Mouse (Mus musculus): Measurements from ENCODE around the gene Scyl1.
A peak's percentile ranks its signal among the peaks of the same experiment; 100 is the strongest.

Gene Scyl1

GRCm38 (mm10) chr19:5742241-5742641, 29.0 kb downstream of the Scyl1 start:
- no peak for DNase-seq (ENCODE audit: low read depth)

- no peak for DNase-seq (ENCODE audit: low read depth)
These were observed 29.5 kb downstream of the Scyl1 start for GRCm38 (mm10) chr19:5741641-5742240.

DNA sequence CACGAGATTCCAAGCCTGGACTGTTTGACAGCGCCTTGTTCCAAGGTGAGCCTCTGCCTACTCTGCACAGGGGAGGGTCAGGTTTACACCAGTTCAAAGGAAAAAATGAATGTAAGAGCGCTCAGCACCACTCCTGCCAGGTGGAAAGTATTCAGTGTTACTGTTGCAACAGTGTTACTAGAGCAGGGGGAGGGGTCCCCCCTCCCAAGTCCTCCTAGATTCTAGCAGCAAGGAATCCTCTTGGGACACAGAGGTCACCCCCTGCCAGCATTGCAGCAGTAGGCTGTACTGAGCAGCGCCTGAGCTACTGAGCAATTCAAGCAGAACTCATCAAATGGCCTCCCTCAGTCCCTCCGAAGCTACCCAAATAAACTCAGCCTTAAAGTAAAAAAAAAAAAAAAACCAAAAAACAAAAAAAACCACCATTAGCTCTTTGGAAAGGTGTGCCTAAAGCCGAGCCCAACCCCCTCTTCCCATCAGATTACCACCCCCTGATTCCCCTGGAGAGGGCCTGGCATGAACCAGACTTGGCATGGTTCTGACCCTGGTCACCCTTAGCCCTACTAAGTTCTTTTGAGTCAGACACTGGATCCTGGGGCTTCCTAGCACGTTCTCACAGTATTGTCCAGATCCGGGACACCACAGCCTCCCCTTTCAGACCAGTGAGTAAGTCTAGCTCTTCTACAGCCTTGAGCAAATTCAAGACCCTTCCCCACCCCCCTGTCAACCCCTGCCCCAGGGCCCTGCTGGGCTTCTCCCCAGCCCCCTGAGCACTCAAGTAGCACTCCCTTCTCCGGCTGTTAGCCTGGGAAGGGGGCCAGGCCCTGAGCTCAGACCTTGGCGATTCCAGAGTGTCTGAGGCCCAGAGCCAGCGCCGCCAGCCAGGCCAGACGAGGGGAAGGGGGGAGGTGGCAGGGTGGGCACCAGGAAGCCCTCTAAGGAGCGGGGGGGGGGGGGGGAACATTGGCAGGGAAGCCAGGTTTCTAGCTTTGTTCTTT, 30.6 kb downstream of the Scyl1 start, which contains the start of gene Ltbp3:
TSS of gene Ltbp3 (plus strand) at position 585 of the 998 bp plus-strand sequence.
- no peak for DNase-seq (ENCODE audit: low read depth)

DNA sequence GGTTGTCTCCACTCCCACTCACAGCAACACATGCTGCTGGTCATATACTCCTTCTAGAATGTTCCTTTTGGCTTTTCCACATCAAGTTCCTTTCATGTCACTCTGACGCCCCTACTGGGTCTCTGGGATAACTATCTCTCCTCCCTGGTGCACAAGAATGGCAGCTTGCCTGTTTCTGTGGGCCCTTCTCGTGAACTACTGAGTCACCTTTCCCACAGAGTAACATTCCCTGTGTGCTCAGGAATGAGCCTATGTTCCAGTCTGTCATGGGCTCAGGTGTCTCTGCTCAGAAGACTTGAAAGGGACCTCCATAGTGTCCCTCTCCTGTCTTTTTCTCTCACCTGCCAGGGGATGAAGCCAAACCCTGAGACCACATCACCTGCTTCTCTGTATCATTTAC, 31.8 kb downstream of the Scyl1 start:
- no peak for DNase-seq (ENCODE audit: low read depth)

DNA sequence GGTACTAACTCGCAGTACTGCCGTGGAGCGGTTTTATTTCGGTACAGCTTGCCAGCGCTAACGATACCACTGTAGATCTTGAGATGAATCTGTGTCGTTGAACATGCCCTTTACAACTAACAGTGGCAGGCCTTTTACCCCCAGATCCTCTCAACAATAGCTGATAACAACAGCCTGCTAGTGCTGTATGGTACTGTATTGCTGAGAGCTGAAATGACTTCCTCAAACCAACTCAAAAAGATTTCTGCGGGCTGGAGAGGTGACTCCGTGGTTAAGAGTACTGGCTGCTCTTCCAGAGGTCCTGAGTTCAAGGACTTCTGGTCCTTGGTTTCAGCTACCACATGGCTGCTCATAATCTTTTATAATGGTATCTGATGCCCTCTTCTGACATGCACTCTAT, 36.9 kb downstream of the Scyl1 start:
- DNase-seq (ENCODE audit: low read depth): no peak

DNA sequence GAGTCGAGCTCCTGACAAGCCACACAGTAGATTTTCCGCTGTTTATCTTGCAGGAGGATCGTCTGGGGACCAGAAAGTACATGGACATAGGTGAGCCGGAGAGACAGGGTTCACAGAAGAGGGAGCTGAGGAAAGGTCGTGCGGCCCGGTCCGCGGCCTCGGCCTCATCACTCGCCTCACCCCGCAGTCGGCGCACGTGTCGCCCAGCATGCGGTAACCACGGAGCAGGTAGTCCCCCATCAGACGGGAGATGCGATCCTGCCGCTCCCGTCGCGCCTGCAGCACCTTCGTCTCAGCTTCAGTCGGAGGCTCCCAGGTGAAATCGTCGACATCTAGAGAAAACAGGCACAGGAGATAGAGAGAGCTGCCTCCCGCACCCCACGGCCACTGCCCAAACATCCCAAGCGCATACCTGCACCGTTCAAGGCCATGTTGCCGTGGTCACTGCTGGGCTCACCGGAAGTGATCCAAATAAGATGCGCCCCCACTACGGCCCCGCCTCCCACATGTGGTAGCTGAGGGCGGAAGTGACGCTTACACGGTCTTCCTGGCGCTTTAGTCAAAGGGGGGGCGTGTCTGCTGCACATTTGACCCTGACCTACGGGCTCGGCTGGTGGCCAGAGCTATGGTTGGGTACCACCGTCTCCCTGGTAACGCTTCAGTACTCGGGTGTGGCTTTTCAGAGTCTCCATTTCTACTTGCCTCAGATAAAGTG, 39.8 kb downstream of the Scyl1 start:
- DNase-seq (ENCODE audit: low read depth): peak; percentile 89

DNA sequence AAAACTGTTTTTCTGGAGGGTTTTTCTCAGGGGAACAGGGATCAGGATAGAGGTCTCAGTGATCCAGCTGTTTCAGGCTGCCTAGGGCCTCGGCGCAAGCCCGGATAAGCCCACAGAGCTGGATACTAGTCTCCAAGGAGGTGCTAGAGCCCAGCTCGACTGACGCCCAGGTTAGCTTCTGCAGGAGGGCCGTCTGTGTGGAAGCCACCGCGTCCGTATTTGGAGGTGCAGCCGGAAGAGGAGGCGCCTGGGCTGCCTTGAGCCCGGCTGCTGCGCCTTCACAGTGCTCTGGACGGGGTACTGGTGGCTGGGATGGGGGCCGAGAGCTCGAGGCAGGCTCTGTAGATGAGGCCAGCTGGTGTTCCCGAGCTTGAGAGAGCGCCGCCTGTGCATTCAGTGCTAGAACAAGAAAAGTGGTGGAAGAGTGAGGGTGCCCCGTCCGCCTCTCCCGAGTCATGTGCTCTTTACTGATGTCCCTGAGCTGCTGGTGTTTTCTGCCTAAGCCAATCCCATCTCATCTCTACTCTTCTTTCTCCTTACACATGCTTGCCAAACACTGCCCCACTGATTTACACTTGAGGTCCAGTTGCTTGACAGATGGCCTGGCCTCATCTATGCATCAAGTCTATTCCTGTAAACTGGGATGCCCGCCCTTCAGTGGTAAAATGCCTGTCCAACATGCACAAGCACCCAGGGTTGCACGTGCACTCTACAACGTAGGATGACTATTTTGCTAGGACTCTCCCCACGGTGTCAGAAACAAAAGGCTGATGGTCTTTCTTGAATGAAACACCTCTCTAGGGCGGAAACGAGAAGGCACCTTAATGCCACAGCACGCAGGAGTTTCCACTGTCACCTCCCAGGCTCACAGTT, 40.7 kb downstream of the Scyl1 start:
- no peak for DNase-seq (ENCODE audit: low read depth)

- DNase-seq (ENCODE audit: low read depth): peak; percentile 91
These were observed 41.8 kb downstream of the Scyl1 start, which contains the start of gene Fam89b for GRCm38 (mm10) chr19:5729444-5729815. Gene Fam89b, minus strand, starts transcription at chr19:5729653.

GRCm38 (mm10) chr19:5728631-5729443, 42.4 kb downstream of the Scyl1 start:
- no peak for DNase-seq (ENCODE audit: low read depth)

- DNase-seq (ENCODE audit: low read depth): peak; percentile 84
These were observed 43.5 kb downstream of the Scyl1 start for GRCm38 (mm10) chr19:5727701-5728100.

- DNase-seq (ENCODE audit: low read depth): peak; percentile 88
These were observed 44.1 kb downstream of the Scyl1 start for GRCm38 (mm10) chr19:5726961-5727578.

- no peak for DNase-seq (ENCODE audit: low read depth)
These were observed 45.3 kb downstream of the Scyl1 start, which contains the start of gene Ehbp1l1 for GRCm38 (mm10) chr19:5725767-5726515. Gene Ehbp1l1, minus strand, starts transcription at chr19:5726317.

- DNase-seq (ENCODE audit: low read depth): no peak
These were observed 46.1 kb downstream of the Scyl1 start for GRCm38 (mm10) chr19:5725029-5725707.

DNA sequence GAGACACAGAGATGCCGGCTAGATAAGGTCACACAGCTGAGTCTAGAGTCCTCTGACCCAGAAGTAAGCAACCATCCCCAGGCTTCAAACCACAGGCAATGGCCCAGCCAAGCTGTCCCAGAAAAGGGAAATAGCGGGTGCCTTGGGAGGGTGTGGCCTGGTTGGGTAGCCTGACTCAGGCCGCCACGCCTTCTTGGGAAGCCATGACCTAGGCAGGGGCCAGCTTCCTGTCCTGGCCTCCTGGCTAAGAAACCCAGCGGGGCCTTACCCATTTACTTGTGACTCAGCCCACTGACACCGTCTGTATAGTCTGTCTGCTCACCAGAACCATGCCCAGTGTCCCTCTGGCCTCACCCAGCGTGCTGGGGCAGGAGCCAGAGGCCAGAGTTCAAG, 46.7 kb downstream of the Scyl1 start:
- DNase-seq (ENCODE audit: low read depth): no peak

GRCm38 (mm10) chr19:5723934-5724548, 47.2 kb downstream of the Scyl1 start:
- DNase-seq (ENCODE audit: low read depth): no peak

- DNase-seq (ENCODE audit: low read depth): no peak
These were observed 48.3 kb downstream of the Scyl1 start for GRCm38 (mm10) chr19:5722848-5723425.

DNA sequence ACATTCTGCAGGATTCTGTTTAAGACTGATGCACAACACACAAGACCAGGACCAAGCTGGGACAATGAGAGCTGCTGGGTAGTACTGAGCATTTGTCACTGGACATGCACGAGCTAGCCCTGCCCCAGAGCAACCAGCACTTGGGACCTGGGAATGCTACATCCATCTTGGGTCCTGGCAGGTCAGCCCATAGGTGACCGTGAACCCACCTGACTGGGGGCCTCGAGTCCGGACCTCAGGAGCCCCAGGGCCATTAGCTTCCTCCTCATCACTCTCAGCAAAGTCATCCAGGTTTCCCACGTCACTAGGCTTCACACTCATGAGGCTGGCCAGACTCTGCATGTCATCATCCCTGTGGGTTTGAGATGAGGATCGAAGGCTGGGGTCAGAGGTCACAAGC, 50.0 kb downstream of the Scyl1 start:
- DNase-seq (ENCODE audit: low read depth): no peak

DNA sequence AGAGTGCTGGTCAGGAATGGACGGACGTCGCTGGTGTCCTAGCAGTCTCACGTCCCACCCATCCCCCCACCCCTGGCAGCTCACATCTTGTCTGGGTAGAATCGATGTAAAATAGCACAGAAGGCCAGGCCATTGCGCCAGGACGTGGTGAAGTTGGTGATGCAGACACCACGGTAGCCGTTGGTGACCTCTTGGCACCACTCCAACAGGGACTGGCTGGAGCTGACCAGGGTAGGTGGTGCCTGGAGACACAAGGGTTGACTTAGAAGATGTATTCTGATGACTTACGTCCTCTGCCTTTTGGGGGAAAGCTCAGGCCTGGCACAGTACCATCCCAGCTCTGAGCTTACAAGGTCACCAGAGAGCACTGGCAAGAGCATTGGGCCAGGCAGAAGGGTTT, 54.3 kb downstream of the Scyl1 start:
- DNase-seq (ENCODE audit: low read depth): no peak
